Mouse (Mus musculus) CD4-positive, CD25-positive, alpha-beta regulatory T cell, adult 4 months (primary cell): ENCODE measurements around the gene Trmt5. TPM values are rescaled to one million over a fixed set of nuclear protein-coding genes. Genes with fewer than 3 reads are reported as not detected.

Source experiments
- ATAC-seq: one replicate; pipeline ENCODE4 v1.8.0; 2017
- polyA plus RNA-seq, 2 experiments: library from polyadenylated mRNA; unstranded; fragments of 100-300 nt; shearing (Covaris generic); gene quantifications; one replicate each; pipeline ENCODE4 v1.2.1; 2017

Gene Trmt5
- polyA plus RNA-seq, 2 experiments from 2014 or later, result 15.6 to 17.7 TPM

- ATAC-seq, result no peak
Observed at GRCm38 (mm10) chr12:73269531-73269930, 17.0 kb downstream of the Trmt5 start.

- ATAC-seq, result no peak
Observed at GRCm38 (mm10) chr12:73268497-73268896, 18.0 kb downstream of the Trmt5 start.

DNA sequence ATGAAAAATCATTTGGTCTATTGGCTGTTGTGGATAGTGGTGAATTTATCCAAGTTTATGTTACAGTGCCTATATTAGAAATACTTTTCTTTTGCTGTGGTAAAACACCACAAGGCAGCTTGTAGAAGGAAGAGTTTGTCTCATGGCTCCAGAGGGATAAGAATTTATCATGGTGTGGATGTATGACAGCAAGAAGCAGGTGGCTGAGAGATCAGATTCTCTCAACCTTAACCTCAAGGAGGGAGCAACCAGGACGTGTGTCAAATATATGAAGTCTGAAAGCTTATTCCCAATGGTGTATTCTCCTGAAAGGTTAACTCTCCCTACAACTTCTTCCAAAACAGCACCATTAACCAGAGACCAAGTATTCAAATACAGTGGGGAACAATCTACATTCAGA is 19.9 kb downstream of the Trmt5 start:
- no peak for ATAC-seq

DNA sequence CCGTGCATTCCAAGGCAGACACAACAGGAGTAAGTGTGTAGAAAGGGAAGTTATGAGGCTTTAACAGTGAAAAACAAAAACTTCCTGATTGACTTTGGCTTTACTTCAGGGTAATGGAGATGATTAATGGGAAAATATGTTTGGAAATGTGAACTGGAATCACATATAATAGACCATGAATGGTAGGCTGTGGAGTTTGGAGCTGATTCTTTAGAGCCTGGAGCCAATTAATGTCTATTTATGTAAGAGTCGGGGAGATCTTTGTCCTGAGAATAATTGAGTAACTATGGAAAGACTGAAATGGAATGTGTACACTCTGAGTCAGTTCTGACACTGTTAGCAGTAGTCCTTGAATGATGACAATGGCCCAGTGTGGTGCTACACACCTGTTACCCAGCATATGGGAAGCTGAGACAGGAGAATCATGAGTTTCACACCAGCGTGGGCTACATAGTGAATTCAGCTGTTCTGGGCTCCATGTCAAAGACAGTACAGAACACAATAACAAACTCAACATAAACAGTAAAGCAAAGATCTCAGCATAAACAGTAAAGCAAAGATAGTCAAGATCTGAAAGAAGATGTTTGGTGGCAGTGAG is 21.0 kb downstream of the Trmt5 start:
- ATAC-seq, result no peak

DNA sequence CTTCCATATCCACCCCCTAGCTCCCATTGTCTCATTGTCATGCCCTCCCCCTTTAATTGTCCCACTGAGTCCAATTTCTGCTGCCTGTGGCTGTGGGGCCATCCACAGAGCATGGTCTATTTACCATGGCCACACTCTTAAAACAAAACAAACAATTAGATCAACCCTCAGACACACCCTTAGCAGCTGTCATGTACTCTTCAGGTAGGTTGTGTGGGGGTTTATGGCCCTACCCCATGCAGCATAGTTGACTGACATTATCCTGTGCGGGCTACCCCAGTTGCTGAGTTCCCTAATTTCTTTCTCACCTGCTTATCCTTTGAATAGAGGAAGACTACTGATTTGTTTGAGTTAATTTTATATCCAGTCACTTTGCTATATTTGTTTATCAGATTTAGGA is 26.2 kb downstream of the Trmt5 start:
- no peak for ATAC-seq

- no peak for ATAC-seq
Observed at GRCm38 (mm10) chr12:73259269-73259668, 27.2 kb downstream of the Trmt5 start.

DNA sequence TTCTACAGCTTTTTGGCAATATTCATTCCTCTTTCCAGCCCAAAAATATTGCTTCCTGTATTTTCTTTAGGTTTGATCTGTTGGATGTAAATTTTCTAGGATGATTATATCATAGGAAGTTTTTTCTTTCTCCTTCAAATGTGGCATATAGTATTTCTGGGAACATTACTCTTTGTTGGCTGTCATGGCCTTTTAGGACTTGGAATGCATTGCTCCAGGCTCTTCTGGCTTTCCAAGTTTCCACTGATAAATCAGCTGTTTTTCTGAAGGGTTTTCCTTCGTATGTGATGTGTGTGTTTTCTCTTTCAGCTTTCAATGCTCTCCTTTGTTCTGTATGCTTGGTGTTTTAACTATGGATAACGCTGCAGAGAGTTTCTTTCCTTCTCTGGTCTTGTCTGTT is 31.5 kb downstream of the Trmt5 start:
- ATAC-seq, result no peak

GRCm38 (mm10) chr12:73245687-73246086 is 40.8 kb downstream of the Trmt5 start:
- ATAC-seq, result no peak

- no peak for ATAC-seq
Observed at GRCm38 (mm10) chr12:73241960-73242359, 44.5 kb downstream of the Trmt5 start.

GRCm38 (mm10) chr12:73232586-73232985 is 53.9 kb downstream of the Trmt5 start:
- ATAC-seq, result no peak

DNA sequence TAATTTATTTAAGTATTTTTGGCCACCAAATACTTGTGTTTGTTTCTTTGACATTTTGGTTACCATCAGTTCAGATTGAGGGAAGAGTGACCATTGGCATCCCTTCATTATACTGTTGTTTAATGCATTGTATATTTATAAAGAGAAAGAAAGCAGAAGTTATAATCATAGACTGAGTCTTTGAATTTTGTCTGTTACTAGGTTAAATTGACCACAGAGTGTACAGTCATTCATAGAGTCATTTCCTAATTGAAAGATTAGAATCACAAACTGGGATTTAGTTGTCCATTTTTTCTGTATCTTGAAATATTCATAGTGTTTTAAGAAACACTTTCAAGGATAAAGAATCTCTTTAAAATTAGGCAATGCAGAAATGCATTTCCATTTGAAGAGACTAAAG is 55.0 kb downstream of the Trmt5 start:
- ATAC-seq, result no peak

DNA sequence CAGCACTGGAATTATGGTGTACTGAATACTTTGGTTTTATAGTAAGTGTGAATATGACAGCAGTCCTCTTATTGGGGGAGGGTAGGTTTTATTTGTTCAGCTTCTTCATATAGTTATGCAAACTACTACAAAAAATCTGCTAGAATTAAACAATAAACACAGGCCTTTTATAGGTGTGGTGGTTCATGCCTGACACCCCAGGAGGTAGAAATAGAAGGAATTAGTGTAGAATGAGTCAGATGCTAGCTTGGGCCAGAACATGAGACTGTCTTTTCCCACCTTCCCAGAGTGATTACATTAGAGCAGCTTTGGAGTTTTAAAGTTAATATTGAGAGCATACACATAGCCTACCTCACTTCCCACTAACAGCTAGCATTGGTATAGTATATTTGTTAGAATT is 56.3 kb downstream of the Trmt5 start:
- ATAC-seq, result no peak

Other genes starting within 250 kb of the Trmt5 start
- not detected for gene Six1, start 232.8 kb downstream of the Trmt5 start, polyA plus RNA-seq
- under 1 TPM in 1 of 2 experiments, not detected in 1; 0.16 TPM for gene Six4, start 173.3 kb downstream of the Trmt5 start, polyA plus RNA-seq
- 10 to 100 TPM; 29.4 to 31.4 TPM for gene Mnat1, start 163.0 kb downstream of the Trmt5 start, polyA plus RNA-seq
- 1 to 10 TPM; 6.8 to 7.5 TPM for gene Slc38a6, start 69 bp upstream of the Trmt5 start, polyA plus RNA-seq